Mouse (Mus musculus) MEL (cell line): ENCODE results near the gene Arrdc1.

Experiments
- CTCF ChIP-seq, 3 experiments: IDR thresholded peaks in 2 of 3; conservative IDR thresholded peaks in 1 of 3; 2 replicates each; pipeline ENCODE4 v1.5.1; 2011 to 2012; ENCODE audit warnings: low read length in 3 of 3, low read depth in 2 of 3, mild to moderate bottlenecking in 2 of 3, improper control_type of control experiment in 1 of 3, inconsistent platforms in 1 of 3, mixed read lengths in 1 of 3, moderate library complexity in 1 of 3; ENCODE audit not compliant: control insufficient read depth in 1 of 3, insufficient read depth in 1 of 3, poor library complexity in 1 of 3, severe bottlenecking in 1 of 3
- MAFK ChIP-seq: IDR thresholded peaks from 2 replicates; pipeline ENCODE4 v1.6.1; 2011; ENCODE audit warnings: low read depth, mild to moderate bottlenecking, low read length, improper control_type of control experiment, borderline replicate concordance
- MEF2A ChIP-seq: IDR thresholded peaks from 2 replicates; pipeline ENCODE4 v1.6.1; 2014; ENCODE audit warnings: low read depth, mild to moderate bottlenecking, inconsistent platforms, low read length, improper control_type of control experiment; ENCODE audit not compliant: poor library complexity, insufficient replicate concordance, severe bottlenecking; ENCODE audit errors: extremely low read depth
- NRF1 ChIP-seq: IDR thresholded peaks from 2 replicates; pipeline ENCODE4 v1.6.1; 2014; ENCODE audit warnings: low read depth, mild to moderate bottlenecking, inconsistent platforms, low read length, improper control_type of control experiment, moderate library complexity; ENCODE audit not compliant: poor library complexity, insufficient read depth, severe bottlenecking
- POLR2A ChIP-seq, 2 experiments: IDR thresholded peaks; 2 replicates each; pipeline ENCODE4 v1.6.1; 2011 to 2012; ENCODE audit warnings: low read length in 2 of 2, mild to moderate bottlenecking in 2 of 2, control low read depth in 1 of 2, improper control_type of control experiment in 1 of 2, low read depth in 1 of 2, moderate library complexity in 1 of 2; ENCODE audit not compliant: control insufficient read depth in 1 of 2, insufficient read depth in 1 of 2, poor library complexity in 1 of 2
- SMC3 ChIP-seq: IDR thresholded peaks from 2 replicates; pipeline ENCODE4 v1.6.1; 2011; ENCODE audit warnings: low read depth, low read length, improper control_type of control experiment
- TCF12 ChIP-seq: IDR thresholded peaks from 2 replicates; pipeline ENCODE4 v1.6.1; 2014; ENCODE audit warnings: low read depth, mild to moderate bottlenecking, inconsistent platforms, low read length, improper control_type of control experiment, moderate library complexity

GRCm38 (mm10) chr2:24905653-24906155 is 29.3 kb downstream of the Arrdc1 start:
- TF ChIP-seq CTCF (IDR thresholded peaks at IDR 0.05 in 2 of 3, conservative IDR thresholded peaks at IDR 0.05 in 1 of 3; ENCODE audit: control insufficient read depth in 1 of 3, insufficient read depth in 1 of 3, low read depth in 2 of 3, low read length in 3 of 3, poor library complexity in 1 of 3, severe bottlenecking in 1 of 3) (no peak), POLR2A (IDR thresholded peaks at IDR 0.05; ENCODE audit: control insufficient read depth in 1 of 2, insufficient read depth in 1 of 2, low read depth in 1 of 2, low read length in 2 of 2, poor library complexity in 1 of 2) (no peak), MEF2A (no peak), TCF12 (no peak), SMC3 (no peak), MAFK (no peak), NRF1 (no peak)
